Mouse (Mus musculus): Measurements from ENCODE around the gene Btbd8. TPM values are rescaled to one million over a fixed set of nuclear protein-coding genes. Genes with fewer than 3 reads are reported as not detected.

The Btbd8 gene
- total RNA-seq, 2 experiments from 2014 or later, result 5.5 to 6.7 TPM

DNA sequence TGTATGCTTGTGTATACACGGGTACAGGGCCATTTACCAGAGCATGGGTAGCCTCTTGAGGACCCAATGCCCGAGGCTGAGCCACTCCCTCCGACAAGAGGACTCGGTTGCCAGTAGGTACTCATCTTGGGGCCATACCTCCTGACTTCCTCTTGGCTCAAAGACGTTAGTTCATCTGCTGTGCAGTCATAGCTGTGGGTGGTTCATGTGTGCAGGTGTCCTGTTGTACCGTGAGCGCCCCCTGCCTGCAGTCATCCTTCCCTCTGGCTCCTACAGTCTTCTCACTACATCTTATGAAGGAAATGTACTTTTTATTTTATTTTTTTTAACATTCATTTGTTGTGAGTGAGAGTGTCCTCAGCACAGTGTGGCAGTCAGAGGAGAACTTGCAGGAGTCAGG, 75.8 kb downstream of the Btbd8 start:
- peak; percentile 100 for ATAC-seq (replicated peaks; ENCODE audit: poor library complexity)

DNA sequence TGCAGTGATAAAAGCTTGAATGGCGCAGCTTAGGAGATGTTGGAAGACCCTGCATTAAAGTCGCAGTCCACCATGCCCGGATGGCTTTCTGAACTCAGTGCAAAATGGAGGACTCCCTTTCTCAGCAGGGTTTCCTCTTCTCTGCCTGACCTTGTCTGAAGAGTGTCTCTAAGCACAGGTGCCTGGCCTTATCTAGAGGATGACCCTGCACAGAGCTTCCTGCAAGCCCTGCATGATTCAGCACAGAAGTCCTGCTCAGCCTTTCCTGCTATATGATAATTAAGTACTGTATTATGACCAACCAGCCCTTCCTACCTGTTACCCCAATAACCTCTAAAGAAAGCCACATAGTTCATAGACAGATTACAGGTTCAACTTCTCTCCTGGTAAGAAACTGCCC, 77.7 kb downstream of the Btbd8 start:
- ATAC-seq (replicated peaks; ENCODE audit: poor library complexity), result no peak

DNA sequence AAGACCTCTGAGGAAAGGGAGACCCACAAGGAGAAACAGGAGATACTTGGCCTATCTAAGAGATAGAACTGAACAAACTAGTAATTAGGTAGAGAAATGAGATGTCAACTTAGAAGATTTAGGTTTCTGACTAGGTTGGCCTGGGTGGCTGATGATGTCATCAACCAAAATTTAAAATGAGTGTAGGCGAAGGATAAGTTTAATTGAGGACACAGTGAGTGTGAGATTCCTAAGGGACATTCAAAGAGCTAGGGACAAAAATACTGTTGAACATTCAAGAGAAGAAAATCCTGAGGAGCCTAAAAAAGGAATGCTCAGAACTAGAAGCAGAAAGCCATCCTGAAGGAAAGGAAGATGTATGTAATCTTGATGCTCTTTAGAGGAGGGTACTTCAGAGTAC, 78.3 kb downstream of the Btbd8 start:
- ATAC-seq (replicated peaks; ENCODE audit: poor library complexity), result no peak

- ATAC-seq (replicated peaks; ENCODE audit: poor library complexity), result no peak
Measured at GRCm38 (mm10) chr5:107518602-107519001, 80.8 kb downstream of the Btbd8 start.

DNA sequence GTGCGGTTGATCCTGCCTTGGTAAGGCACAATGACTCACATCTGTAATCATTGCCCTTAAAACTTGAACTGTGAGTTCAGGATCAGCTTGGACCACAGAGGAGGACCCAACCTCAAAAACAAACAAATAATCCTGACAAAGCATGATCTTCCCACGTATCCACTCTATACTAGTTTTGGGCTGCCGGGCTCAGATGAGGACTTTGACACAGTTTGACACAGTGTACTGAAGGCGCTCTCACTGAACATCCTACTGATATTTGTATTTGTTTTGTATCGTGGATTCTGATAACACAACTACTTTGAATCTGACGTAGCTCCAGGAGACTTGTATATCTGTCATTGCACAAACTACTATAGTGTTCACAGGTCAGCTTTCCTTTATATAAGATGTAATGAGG, 83.6 kb downstream of the Btbd8 start:
- ATAC-seq (replicated peaks; ENCODE audit: poor library complexity), result no peak

DNA sequence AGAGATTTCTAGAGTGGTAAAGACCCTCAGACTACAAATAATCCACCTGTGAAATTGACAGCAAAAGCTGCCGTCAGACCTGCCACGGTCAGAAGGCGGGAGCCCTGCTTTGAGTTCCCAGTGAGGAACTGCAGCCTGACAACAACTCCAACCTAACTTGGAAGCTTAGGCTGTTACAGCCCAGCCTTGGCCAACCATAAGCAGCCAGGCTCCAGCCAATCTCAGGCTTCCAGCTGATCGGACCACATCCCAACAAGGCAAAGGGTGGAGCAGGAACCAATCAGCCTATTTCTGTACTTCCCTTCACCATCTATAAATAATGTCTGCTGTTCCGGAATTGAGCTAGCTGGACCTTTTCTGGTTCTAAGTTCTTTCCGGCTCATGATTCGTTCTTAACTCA, 84.1 kb downstream of the Btbd8 start:
- ATAC-seq (replicated peaks; ENCODE audit: poor library complexity), result peak; percentile 71

DNA sequence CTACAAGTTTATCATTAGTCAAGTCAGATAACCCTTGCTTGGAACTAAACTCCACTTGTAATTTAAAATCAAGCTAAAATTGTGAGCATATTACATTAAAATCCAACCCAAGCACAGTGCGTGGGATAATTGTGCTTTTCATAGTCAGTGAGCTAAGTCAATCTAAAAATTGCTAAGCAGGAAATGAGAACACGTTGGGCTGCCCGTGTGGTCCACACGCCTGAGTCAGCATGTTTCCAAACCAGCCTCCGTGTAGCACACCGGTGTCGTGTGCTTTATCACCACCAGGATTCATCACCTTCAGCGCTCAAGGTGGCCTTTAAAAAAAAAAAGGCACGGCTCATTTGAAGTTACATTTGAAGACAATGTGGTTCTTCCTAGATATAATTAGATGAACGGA, 86.5 kb downstream of the Btbd8 start:
- peak; percentile 74 for ATAC-seq (replicated peaks; ENCODE audit: poor library complexity)

DNA sequence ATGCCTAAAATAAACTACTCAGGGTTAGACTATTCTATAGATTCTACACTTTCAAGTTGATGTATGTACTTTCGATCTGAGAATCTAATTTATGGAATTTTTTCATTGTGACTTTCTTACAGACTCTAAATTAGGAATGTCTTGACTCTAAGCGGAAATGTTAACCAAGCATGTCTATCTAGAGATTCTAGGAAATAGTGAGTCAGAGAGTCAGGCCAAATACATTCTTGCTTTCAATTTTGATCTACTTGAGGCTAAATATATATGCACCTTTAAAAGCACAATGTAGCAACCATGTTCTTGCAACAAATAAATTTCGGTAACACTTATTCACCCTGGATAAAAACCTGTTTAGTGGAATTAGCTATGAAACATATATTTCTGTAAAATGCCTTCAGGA, 91.1 kb downstream of the Btbd8 start:
- no peak for ATAC-seq (replicated peaks; ENCODE audit: poor library complexity)

- ATAC-seq (replicated peaks; ENCODE audit: poor library complexity), result no peak
Measured at GRCm38 (mm10) chr5:107533590-107533989, 95.8 kb downstream of the Btbd8 start.

DNA sequence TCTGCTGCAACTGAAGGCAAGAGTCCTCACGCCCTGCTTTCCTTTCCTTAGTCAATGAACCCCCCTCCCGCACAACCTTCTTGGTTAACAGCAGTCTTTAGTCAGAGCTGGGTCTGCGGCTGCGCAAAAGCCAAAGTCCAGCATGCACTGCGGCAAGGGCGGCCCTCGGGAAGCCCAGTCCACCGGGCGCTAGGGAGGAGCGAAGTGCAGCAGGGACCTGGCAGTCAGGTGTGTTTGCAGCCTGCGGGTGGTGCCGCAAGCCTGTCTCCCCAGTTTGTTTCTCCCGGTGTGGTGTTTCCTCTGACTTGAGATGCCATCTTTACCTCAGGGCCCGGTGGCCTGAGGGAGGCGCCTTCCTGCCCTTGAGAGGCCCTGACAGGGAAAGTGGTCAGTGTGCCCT, 96.8 kb downstream of the Btbd8 start, which contains the start of gene 1700028K03Rik:
TSS of gene 1700028K03Rik (plus strand) at position 129 of the 400 bp plus-strand sequence.
- ATAC-seq (replicated peaks; ENCODE audit: poor library complexity), result no peak

- ATAC-seq (replicated peaks; ENCODE audit: poor library complexity), result no peak
Measured at GRCm38 (mm10) chr5:107541696-107542095, 103.9 kb downstream of the Btbd8 start.

DNA sequence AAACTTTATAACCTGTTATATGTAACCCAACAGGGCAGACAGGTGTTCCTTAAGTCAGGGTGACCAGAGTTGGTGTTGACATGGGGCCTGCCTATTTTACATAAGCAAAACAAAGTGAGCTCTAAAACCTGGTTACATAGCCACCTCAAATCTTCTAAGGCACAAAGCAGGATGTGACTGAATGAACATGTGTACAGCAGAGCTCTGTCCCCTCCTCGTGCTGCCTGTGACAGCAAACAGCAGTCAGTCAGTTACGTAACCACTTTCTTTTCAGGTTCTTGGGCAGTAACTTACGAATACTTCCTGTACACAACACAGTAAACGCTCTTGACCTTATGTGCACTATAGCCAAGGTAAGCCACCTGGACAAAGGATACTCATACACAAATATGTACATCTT, 108.1 kb downstream of the Btbd8 start:
- peak; percentile 60 for ATAC-seq (replicated peaks; ENCODE audit: poor library complexity)

GRCm38 (mm10) chr5:107547955-107548354, 110.2 kb downstream of the Btbd8 start:
- ATAC-seq (replicated peaks; ENCODE audit: poor library complexity), result peak; percentile 89

DNA sequence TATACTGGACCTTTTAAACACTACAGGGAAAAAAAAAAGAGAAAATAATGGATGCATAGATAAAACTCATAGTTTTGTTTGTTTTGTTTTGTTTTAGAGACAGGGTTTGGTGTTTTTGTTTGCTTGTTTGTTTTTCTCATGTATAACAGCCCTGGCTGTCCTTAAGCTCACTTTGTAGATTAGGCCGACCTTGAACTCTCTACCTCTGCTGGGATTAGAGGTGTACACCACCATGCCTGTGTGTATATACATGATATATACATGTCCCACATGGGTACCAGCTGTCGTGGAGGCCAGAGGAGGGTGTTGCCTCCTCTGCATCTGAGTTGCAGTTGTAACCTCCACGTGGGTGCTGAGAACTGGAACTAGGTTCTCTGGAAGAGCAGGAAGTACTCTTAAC, 110.6 kb downstream of the Btbd8 start:
- ATAC-seq (replicated peaks; ENCODE audit: poor library complexity), result no peak

DNA sequence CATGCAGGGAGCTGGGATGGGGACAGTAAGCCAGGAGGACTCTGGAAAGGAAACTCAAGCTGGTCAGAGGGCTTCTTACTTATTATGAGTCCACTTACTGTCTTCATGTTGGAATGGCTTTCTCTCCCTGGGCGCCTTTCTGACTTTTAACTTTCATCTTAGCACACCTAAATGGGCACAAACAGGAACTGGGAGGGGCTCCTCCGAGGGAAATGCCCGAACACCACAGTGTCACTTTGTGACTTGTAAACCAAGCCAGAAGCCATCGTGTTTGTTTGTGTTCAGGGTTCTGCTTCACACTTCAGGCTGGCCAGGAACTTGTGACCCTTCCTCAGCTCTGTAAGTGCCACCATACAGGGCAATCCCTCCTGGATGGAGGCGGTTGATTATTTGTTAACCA, 116.5 kb downstream of the Btbd8 start:
- ATAC-seq (replicated peaks; ENCODE audit: poor library complexity), result no peak

DNA sequence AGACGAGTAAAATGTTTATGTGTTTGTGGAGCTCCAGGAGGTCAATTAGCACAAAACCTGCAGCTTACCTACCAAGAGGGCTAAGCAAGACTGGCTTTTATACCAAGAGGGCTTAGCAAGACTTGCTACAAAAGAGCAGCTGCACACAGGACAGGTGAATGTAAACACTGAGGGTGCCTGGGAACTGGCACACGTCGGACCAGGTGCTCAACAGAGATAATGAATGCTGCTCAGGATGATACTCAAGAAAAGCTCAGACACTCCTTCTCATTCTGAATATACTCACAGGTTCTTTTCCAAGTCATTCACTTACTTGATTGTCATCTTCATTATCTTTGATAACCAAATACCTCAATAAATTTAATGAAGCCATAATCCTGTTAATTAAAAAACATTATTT, 119.2 kb downstream of the Btbd8 start:
- no peak for ATAC-seq (replicated peaks; ENCODE audit: poor library complexity)

Other genes starting within 250 kb of the Btbd8 start
- gene Tgfbr3, start 148.4 kb upstream of the Btbd8 start, total RNA-seq (2015), result 2.4 and 5.6 TPM in 2 replicates
- 1.7 and 2.8 TPM in 2 replicates for gene Tgfbr3, start 148.4 kb upstream of the Btbd8 start, total RNA-seq (2017)
- gene Brdt, start 106.8 kb upstream of the Btbd8 start, total RNA-seq (2015), result 0.05 and 0.68 TPM in 2 replicates
- gene Brdt, start 106.8 kb upstream of the Btbd8 start, total RNA-seq (2017), result 0.30 and 0.58 TPM in 2 replicates
- gene Ephx4, start 35.3 kb upstream of the Btbd8 start, total RNA-seq (2015), result not detected in 2 replicates
- not detected in 2 replicates for gene Ephx4, start 35.3 kb upstream of the Btbd8 start, total RNA-seq (2017)
- gene Lpcat2b, start 6.4 kb upstream of the Btbd8 start, total RNA-seq (2015), result not detected in 2 replicates
- not detected in 2 replicates for gene Lpcat2b, start 6.4 kb upstream of the Btbd8 start, total RNA-seq (2017)
- gene Gm42669, start 69.6 kb downstream of the Btbd8 start, total RNA-seq (2015), result 0.15 TPM in 1 of 2 replicates, not detected in the other
- gene Gm42669, start 69.6 kb downstream of the Btbd8 start, total RNA-seq (2017), result 0.07 and 0.62 TPM in 2 replicates
- 0.02 TPM in 1 of 2 replicates, not detected in the other for gene 1700028K03Rik, start 96.7 kb downstream of the Btbd8 start, total RNA-seq (2015)
- gene 1700028K03Rik, start 96.7 kb downstream of the Btbd8 start, total RNA-seq (2017), result not detected in 2 replicates
- gene Rpap2, start 159.4 kb downstream of the Btbd8 start, total RNA-seq (2015), result 18.4 and 24.5 TPM in 2 replicates
- gene Rpap2, start 159.4 kb downstream of the Btbd8 start, total RNA-seq (2017), result 19.8 and 33.4 TPM in 2 replicates
- gene Glmn, start 159.9 kb downstream of the Btbd8 start, total RNA-seq (2015), result 18.8 and 25.8 TPM in 2 replicates
- gene Glmn, start 159.9 kb downstream of the Btbd8 start, total RNA-seq (2017), result 11.4 and 13.9 TPM in 2 replicates